Mouse (Mus musculus) heart, adult 2 months (tissue): ENCODE data around the gene Cd82.

Experiments used
- CTCF ChIP-seq: fragments of 200-600 bp; IDR thresholded peaks from 2 replicates; pipeline ENCODE4 v1.8.1; 2022; ENCODE audit warnings: antibody characterized with exemption, mild to moderate bottlenecking, moderate library complexity
- POLR2A ChIP-seq: fragments of 200-500 bp; IDR thresholded peaks from 2 replicates; pipeline ENCODE4 v1.6.1; 2011; ENCODE audit warnings: mild to moderate bottlenecking, low read depth, low read length, control low read depth; ENCODE audit not compliant: insufficient read depth

- no peak for TF ChIP-seq CTCF
- TF ChIP-seq POLR2A: no peak
Measured at GRCm38 (mm10) chr2:93493541-93493940, 30.6 kb upstream of the Cd82 start.
